Mouse (Mus musculus) mesoderm, embryonic 11.5 days (tissue): ENCODE measurements around the gene Nemp1.

Source experiments
- DNase-seq: peaks from one replicate; pipeline ENCODE4 v3.0.0-alpha.2; 2012; ENCODE audit warnings: low read depth, low spot score

The Nemp1 gene

GRCm38 (mm10) chr10:127674794-127675522 lies 8.3 kb downstream of the Nemp1 start:
- DNase-seq, result peak; percentile 86

- DNase-seq, result no peak
Observed at GRCm38 (mm10) chr10:127675859-127676398, 9.2 kb downstream of the Nemp1 start.

DNA sequence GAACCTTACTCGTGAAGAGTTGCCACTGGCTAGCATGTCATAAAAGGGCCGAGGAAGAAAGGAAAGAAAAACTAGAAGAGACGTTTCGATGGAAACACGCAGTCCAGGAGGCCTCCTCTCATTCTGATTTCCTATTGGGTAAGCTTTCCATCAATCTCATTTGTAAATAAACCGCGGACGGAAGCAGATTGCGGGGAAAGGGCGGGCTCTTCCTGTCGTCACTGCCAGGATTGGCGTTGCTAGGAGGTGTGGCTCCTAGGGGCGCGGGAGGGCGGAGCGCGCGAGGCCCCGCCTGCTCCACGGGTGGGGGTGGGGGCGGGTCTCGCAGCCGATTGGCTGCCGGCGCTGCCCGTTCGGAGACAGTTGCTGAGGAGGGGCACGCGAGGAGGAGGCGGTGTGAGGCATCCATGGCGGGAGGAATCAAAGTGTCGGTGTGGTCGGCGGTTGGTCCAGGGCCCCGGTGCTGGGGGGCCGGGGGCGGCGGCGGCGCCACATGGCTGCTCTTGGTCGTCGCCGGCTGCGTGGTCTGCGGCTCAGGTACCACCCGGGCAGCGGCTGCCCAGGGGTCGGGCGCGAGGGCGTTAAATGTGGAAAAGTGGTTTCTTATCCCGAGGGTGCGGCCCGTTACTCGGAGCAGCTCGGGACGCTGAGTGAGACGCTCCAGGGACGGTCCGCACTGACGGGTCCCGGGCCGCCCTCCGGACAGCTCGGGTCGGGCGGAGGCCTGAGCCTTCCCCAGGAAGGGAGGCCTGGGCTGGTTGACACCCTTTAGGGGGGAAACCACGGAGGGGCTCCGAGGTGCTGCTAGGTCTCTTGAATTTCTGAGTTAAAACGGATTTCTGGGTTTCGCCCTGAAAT lies 10.2 kb downstream of the Nemp1 start:
- peak; percentile 99 for DNase-seq

GRCm38 (mm10) chr10:127677591-127678336 lies 11.1 kb downstream of the Nemp1 start:
- DNase-seq, result peak; percentile 69

DNA sequence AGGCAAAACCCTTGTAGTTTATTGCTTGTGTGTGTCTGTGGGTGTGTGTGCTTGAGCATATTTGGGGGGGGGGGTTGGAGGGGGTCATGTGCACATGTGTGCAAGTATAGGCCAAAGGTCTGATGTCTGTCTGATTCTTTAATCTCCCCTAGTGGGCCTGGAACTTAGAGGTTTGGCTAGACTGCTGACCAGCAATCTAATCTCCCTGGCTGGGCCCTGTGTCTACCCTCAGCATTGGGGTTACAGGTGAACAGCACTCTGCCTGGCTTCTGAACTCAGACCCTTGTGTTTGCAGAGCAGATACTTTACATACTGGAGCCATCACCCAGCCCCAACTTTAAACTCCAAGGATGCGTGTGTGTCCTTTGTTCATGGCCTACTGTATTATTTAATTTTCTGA lies 12.5 kb downstream of the Nemp1 start:
- no peak for DNase-seq

DNA sequence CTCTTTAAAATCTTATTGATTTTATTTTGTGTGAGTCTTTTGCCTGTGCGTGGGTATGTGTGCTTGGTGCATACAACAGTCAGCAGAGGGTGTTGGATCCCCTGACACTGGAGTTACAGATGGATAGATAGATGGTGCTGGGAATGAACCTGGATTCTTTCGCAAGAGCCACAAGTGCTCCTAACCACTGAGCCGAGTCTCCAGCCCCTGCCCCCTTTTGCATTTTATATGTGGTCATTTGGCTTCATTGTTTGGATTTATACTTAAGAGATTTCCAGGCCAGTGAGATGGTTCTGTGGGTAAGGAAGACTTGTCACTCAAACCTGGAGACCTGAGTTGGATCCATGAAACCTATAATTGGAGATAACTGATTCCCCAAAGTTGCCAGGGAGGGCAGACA lies 13.2 kb downstream of the Nemp1 start:
- DNase-seq, result no peak

- no peak for DNase-seq
Observed at GRCm38 (mm10) chr10:127682886-127683285, 16.2 kb downstream of the Nemp1 start.

DNA sequence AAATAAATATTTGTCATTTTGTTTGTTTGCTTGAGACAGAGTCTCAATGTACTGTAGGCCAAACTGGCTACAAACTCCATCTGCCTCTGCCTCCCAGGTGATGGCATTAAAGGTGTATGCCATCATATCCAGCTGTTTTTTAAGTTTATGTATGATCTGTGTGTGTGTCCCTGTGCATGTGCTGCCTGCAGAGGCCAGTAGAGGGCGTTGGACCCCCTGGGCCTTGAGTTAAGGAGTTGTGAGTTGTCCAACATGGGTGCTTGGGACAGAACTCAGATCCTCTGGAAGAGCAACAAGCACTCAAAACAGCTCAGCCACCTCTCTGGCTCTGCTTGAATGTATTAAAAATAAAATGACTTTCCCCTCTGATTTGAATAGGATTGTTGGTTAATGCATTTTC lies 24.4 kb downstream of the Nemp1 start:
- DNase-seq, result no peak

- peak; percentile 24 for DNase-seq
Observed at GRCm38 (mm10) chr10:127694636-127695035, 27.9 kb downstream of the Nemp1 start.

DNA sequence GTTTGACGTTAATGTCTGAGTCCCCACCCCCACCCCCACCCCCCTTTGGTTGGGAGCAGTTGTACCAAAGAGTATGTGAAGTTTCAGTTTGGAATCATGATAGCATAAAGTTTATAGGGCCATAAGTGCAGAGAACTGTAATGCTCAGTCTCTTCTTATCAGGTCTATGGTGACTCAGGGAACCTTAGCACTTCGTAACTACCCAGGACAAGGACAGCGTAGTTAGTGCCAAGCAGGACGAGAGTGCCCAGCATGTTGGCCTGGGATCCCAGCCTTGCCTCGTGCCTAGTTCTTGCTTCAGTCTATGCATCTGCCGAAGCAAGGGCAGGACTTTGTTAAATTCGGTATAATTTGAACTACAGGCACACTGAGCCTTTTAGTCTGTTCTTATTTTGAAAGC lies 29.1 kb downstream of the Nemp1 start:
- DNase-seq, result no peak

GRCm38 (mm10) chr10:127698966-127699365 lies 32.3 kb downstream of the Nemp1 start:
- DNase-seq, result no peak

GRCm38 (mm10) chr10:127703299-127703698 lies 36.6 kb downstream of the Nemp1 start:
- DNase-seq, result peak; percentile 33

DNA sequence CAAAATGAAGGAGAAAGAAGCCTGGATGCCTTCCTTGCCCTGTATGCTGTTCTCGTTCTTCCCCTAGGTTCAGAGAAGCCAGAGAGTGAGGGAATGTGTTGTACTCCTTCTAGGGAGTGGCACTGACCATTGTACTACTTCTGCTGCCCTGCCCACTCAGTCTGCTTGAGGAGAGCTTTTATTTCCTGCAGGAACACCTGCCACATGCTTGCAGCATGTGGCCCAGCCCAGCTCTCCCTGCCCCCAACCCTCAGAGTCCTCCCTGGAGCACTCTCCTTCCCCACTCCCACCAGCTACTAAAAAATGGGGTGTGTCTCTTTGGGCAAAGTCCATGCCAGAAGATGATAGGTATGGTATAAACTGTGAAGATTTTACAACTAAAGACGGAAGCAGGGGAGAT lies 37.6 kb downstream of the Nemp1 start:
- DNase-seq, result no peak

DNA sequence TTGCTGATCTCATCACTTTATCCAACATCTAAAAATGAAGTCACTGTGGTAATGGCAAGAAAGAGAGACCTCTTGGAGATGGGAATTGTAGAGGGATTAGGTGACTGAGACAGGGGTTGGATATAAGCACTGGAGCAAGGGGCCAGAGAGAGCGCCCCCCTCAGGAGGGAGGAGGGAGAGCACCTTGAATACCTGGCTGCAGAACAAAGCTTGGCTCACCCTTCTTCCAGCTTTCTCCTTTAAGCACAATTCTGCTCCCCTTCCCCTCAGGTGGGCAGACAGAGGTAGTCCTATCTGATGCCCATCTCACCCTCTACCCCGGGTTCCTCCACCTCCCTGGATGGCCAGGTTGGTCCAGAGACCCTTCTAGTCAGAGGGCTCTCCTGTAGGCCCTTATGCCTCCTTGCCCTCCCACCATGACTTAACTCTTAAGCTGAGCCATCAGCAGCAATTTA lies 38.1 kb downstream of the Nemp1 start, which contains the start of gene Myo1a:
Gene Myo1a (plus strand): TSS at position 405 of the 455 bp plus-strand sequence.
- no peak for DNase-seq

- no peak for DNase-seq
Observed at GRCm38 (mm10) chr10:127705783-127706182, 39.1 kb downstream of the Nemp1 start.

- DNase-seq, result no peak
Observed at GRCm38 (mm10) chr10:127707721-127708120, 41.0 kb downstream of the Nemp1 start.

DNA sequence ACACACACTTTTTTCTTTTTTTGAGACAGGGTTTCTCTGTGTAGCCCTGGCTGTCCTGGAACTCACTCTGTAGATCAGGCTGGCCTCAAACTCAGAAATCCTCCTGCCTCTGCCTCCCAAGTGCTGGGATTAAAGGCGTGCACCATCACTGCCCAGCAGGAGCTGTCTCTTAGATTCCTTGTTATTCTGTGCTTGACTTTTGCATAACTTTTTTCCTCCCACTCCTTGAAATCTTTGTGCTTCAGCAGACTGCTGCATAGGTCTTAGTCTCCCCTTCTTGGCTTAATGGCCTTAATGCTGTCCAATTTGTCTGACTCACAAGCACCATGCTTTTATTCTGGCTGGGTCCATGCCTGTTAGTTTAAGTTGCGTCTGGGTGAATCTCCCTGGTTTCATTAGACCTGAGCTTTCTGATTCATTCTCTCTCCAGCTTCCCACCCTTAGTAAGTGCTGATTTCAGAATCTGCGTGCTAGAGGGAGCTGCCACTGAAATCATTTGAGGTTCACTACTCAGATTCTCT lies 42.2 kb downstream of the Nemp1 start:
- no peak for DNase-seq

- DNase-seq, result no peak
Observed at GRCm38 (mm10) chr10:127710331-127710730, 43.6 kb downstream of the Nemp1 start.

DNA sequence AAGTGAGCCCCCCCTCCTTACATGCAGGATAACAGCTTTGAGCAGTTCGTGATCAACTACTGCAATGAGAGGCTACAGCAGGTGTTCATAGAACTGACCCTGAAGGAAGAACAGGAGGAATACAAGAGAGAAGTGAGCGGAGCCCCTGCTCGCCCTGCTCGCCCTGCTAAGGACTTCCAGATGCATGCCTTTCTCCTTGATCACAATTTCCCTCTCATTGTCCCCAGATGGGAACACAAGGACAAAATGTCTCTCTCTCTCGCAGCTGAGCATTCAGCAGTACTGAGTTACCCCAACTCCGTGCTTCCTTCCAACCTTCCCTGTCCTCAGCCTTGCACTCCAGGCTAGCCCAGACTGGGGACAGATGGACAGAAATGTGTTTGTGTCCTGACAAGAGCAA lies 46.0 kb downstream of the Nemp1 start:
- DNase-seq, result no peak

DNA sequence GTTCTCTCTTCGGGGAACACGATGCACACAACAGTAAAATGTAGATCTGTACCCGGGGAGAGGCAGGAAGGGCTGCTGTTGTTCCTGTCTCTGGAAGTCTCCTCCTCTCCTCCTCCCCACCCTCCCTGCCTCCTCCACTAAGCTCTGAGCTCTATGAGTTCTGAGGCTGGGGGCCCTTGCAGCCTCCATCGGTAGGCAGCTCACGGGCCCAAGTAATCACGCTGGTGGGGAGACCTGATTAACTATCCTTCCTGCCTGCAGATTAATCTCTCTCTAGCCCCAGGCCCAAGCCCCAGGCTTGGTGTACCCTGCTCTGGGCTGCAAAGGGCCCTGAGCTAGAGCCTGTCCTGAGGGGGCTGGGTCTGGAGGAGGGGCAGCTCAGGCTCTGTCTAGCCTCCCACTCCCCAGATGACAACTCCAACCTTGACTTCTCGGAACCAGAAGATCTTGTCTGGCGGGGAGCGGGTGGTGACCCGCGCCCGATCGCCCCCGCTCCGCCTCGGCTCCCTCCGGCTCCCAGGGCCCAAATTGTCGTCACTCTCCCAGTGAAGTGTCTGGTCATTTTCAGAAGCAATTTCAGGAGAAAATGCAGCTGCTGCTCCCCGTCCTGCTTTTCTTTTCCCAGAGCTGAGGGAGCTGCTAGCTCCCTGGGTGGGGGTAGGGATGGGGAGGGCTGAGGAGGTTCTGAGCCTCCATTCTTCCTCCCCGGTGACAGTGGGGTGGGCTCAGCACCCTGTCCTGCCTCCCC lies 55.1 kb downstream of the Nemp1 start:
- DNase-seq, result no peak

DNA sequence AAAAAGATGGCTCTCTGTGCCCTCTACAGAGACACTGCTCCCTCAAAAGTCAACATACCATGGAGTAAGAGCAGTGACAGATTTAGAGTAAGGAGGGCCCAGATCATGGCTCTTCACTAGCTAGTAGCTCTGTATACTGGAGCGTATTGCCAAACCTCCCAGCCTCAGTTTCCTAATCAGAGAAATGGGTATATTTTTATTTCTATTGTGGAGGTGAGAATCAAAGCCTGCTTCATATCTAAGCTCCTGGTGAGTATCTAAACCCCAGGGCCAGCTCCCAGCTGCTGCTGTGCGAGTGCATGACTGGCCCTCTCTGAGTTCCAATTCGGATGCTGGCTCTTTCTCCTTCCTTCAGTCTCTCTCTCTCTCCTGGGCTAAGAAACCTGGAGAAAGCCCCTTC lies 57.5 kb downstream of the Nemp1 start, which contains the start of gene Tac2:
Gene Tac2 (plus strand): TSS at position 301 of the 400 bp plus-strand sequence.
- DNase-seq, result no peak
